Comparison of ENCODE assay signal across 8 mouse cellular contexts in the genomic region with DNA sequence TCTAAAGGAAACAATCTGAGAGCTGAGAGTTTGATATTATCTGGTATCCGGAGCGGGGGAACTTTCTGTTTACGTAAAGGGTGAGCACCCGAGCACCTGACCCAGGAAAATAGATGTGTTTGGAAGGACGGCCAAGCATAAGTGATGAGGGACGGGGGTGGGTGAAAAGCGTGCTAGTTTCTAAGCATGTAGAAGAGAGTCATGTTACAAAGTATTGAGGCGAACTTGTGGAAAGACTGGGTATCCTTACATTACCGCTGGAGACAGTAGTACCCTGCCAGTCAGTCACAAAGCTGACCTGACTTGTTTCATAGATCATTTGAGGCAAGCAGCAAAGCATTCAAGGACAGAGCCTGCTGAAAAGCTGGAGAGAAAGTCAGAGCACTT. TPM values are rescaled to one million over a fixed set of nuclear protein-coding genes. Genes with fewer than 3 reads are reported as not detected.
A peak's percentile ranks its signal among the peaks of the same experiment; 100 is the strongest.
DNase-seq lines count a peak whose midpoint lies in the region; ATAC-seq and TF ChIP-seq lines count a peak whose summit lies in the region.

No protein-coding gene starts in this region.

- H3K27me3 ChIP-seq in heart, embryonic 11.5 days (ENCODE audit: control insufficient read depth, insufficient read depth, low read length) = no peaks in the 10 kb centered on the region
- H3K27me3 ChIP-seq in ES-Bruce4 (ENCODE audit: control insufficient read depth, insufficient read depth, low read length, poor library complexity, severe bottlenecking) = no peaks in the 10 kb centered on the region
- no peaks in the 10 kb centered on the region for H3K27me3 ChIP-seq in forebrain, embryonic 15.5 days

- TF ChIP-seq EP300 in ES-Bruce4 (IDR thresholded peaks at IDR 0.05; ENCODE audit: insufficient read depth, low read depth, low read length) = no peak

- no peaks in the 10 kb centered on the region for H3K9me3 ChIP-seq in heart, embryonic 11.5 days (replicated peaks; ENCODE audit: control insufficient read depth, low read length)
- no peaks in the 10 kb centered on the region for H3K9me3 ChIP-seq in ES-Bruce4 (replicated peaks; ENCODE audit: control insufficient read depth, insufficient read depth, low read length, poor library complexity, severe bottlenecking)
- no peaks in the 10 kb centered on the region for H3K9me3 ChIP-seq in forebrain, embryonic 15.5 days

- no peak for DNase-seq in heart, adult 18-20 months
- no peak for DNase-seq in frontal cortex, postnatal 36 days (ENCODE audit: low spot score in 2 of 2)
- no peak for DNase-seq in urinary bladder, postnatal 14 days (ENCODE audit: low spot score)
- DNase-seq in c-Kit-positive CD71-positive TER-119-positive erythroid progenitor cells, embryonic 14.5 days (ENCODE audit: low spot score) = no peak

- H3K4me3 ChIP-seq in heart, embryonic 11.5 days (ENCODE audit: low read depth, low read length) = peak overlapping the region; percentile 85
- H3K4me3 ChIP-seq in ES-Bruce4 (ENCODE audit: low read depth, low read length) = peak overlapping the region; percentile 79
- peak overlapping the region; percentile 65 for H3K4me3 ChIP-seq in forebrain, embryonic 15.5 days

- no peak for TF ChIP-seq POLR2A in ES-Bruce4 (IDR thresholded peaks at IDR 0.05; ENCODE audit: insufficient read depth, low read length)

- peak overlapping the region; percentile 82 for H3K4me2 ChIP-seq in heart, embryonic 11.5 days
- peak overlapping the region; percentile 60 for H3K4me2 ChIP-seq in forebrain, embryonic 15.5 days (replicated peaks)

- TF ChIP-seq CTCF in ES-Bruce4 (IDR thresholded peaks at IDR 0.05; ENCODE audit: low read depth, low read length) = no peak

- H3K9ac ChIP-seq in heart, embryonic 11.5 days (ENCODE audit: low read depth, low read length) = peak overlapping the region; percentile 100
- peak overlapping the region; percentile 94 for H3K9ac ChIP-seq in ES-Bruce4 (ENCODE audit: low read depth, poor library complexity, severe bottlenecking)
- H3K9ac ChIP-seq in forebrain, embryonic 15.5 days (replicated peaks) = peak overlapping the region; percentile 93

- under 1% methylated on average over 9 of the region's 9 CpGs for WGBS in heart, embryonic 11.5 days (ENCODE audit: insufficient replicate concordance)
- WGBS in forebrain, embryonic 15.5 days = 2% methylated on average over 9 of the region's 9 CpGs

- peak overlapping the region; percentile 92 for H3K27ac ChIP-seq in heart, embryonic 11.5 days (ENCODE audit: low read depth, low read length)
- H3K27ac ChIP-seq in ES-Bruce4 (ENCODE audit: insufficient read depth, low read length) = peak overlapping the region; percentile 36
- H3K27ac ChIP-seq in forebrain, embryonic 15.5 days (replicated peaks) = peak overlapping the region; percentile 95

- ATAC-seq in heart, embryonic 11.5 days (replicated peaks; ENCODE audit: insufficient number of reproducible peaks, low FRiP score, low TSS enrichment) = no peak
- no peak; the same call in 1 of the 2 replicates for ATAC-seq in forebrain, embryonic 15.5 days (replicated peaks)
- ATAC-seq in megakaryocyte, adult 5-6 weeks (ENCODE audit: poor library complexity, severe bottlenecking) = peak; percentile 0; the same call in 1 of the 2 replicates

- H3K4me1 ChIP-seq in heart, embryonic 11.5 days (ENCODE audit: control insufficient read depth, insufficient read depth, low read length) = peaks cover 13% of the 10 kb centered on the region
- H3K4me1 ChIP-seq in ES-Bruce4 (ENCODE audit: control insufficient read depth, insufficient read depth, low read length) = no peaks in the 10 kb centered on the region
- H3K4me1 ChIP-seq in forebrain, embryonic 15.5 days = peaks cover 19% of the 10 kb centered on the region

- H3K36me3 ChIP-seq in heart, embryonic 11.5 days (ENCODE audit: control insufficient read depth, insufficient read depth, low read length) = no peaks in the 10 kb centered on the region
- H3K36me3 ChIP-seq in ES-Bruce4 (ENCODE audit: control insufficient read depth, insufficient read depth, low read length, poor library complexity, severe bottlenecking) = 0 out of 2 replicates have a peak, but pooled peaks cover 2% of the 10 kb centered on the region
- 0 out of 2 replicates have a peak, but pooled peaks cover 6% of the 10 kb centered on the region for H3K36me3 ChIP-seq in forebrain, embryonic 15.5 days

RNA-seq across cellular contexts. Expression of a gene that starts 0.5 kb away (rescaled TPM):
- polyA plus RNA-seq in heart, embryonic 11.5 days (2014; fragmentation: Nextera tagmentation; extraction: Ambion mirVana) = 34.2 and 48.8 TPM in 2 replicates
- 10 to 100 TPM; 52.5 to 59.4 TPM for total RNA-seq in heart, adult 18-20 months (2021)
- 20.9 and 23.5 TPM in 2 replicates for polyA plus RNA-seq in ES-Bruce4 (2011; ENCODE audit: insufficient read depth, insufficient read length, low read depth, missing spikeins)
- polyA plus RNA-seq in forebrain, embryonic 15.5 days (2015; fragmentation: Nextera tagmentation; extraction: Ambion mirVana) = 48.1 and 49.6 TPM in 2 replicates
- 26.7 and 30.0 TPM in 2 replicates for total RNA-seq in megakaryocyte, adult 5-6 weeks (2015)
- 28.0 and 39.0 TPM in 2 replicates for total RNA-seq in megakaryocyte, adult 5-6 weeks (2017)

RNA-seq across cellular contexts. Expression of a gene that starts 0.7 kb away (rescaled TPM):
- 201 and 210 TPM in 2 replicates for polyA plus RNA-seq in heart, embryonic 11.5 days (2014; fragmentation: Nextera tagmentation; extraction: Ambion mirVana)
- 100 to 1,000 TPM; 357 to 368 TPM for total RNA-seq in heart, adult 18-20 months (2021)
- polyA plus RNA-seq in ES-Bruce4 (2011; ENCODE audit: insufficient read depth, insufficient read length, low read depth, missing spikeins) = 76.4 and 87.9 TPM in 2 replicates
- polyA plus RNA-seq in forebrain, embryonic 15.5 days (2015; fragmentation: Nextera tagmentation; extraction: Ambion mirVana) = 148 and 166 TPM in 2 replicates
- 115 and 117 TPM in 2 replicates for total RNA-seq in megakaryocyte, adult 5-6 weeks (2015)
- 106 and 119 TPM in 2 replicates for total RNA-seq in megakaryocyte, adult 5-6 weeks (2017)

Comparison
In these comparisons a context has a peak if more than half of its experiments do, and no peak if none do; other contexts are left out.
1. H3K27ac ChIP-seq: peak in every context shown above with its lines; median percentile 95 in forebrain, embryonic 15.5 days; 92 in heart, embryonic 11.5 days; 36 in ES-Bruce4.